Mouse (Mus musculus): ENCODE measurements around the gene Ifi202b. TPM values are rescaled to one million over a fixed set of nuclear protein-coding genes. Genes with fewer than 3 reads are reported as not detected.
A peak's percentile ranks its signal among the peaks of the same experiment; 100 is the strongest.
"Not testable (repeated sequence)": the region's sequence is repeated elsewhere in the genome, so short reads cannot be mapped to it uniquely, and the experiment has no call there.

Gene Ifi202b
- total RNA-seq (2014; rRNA removed), result not detected in 2 replicates
- polyA plus RNA-seq (2015; fragmentation: Nextera tagmentation; extraction: Ambion mirVana), result not detected in 2 replicates

DNA sequence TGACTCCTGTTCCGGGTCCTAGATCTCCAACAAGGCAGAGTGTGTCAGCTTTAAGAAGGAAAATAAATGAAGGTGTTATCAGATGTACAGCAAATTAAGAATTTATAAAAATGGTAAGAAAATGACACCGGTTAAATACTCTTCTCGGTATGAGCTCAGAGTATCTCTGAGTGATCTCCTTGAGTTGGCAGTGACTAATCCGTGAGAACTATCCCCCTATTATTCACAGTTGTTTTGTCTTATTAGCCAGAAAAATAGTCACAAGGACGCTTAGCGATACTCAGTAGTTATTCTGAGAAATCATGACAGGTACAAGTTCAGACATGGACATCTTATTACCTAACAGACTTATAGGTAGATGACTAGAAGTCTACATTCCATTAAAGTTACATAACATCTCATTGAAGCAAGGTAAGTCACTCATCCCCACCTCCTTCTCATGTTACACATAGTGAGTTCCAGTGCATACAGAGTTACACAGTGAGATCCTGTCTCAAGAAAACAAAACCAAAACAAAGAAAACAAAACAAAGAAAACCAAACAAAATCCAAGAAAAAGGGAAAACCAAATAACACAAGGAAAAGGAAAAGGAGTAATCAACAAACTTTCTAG, at the start of gene Ifi202b:
TSS of gene Ifi202b (minus strand) at position 51 of the 612 bp plus-strand sequence.
- not testable (repeated sequence) for H3K36me3 ChIP-seq (ENCODE audit: insufficient read depth, low read length); H3K4me2 ChIP-seq (ENCODE audit: low read depth, low read length, poor library complexity, severe bottlenecking); ATAC-seq (ENCODE audit: low FRiP score); DNase-seq (ENCODE audit: low spot score); H3K27me3 ChIP-seq (ENCODE audit: insufficient read depth, low read length); H3K9ac ChIP-seq (replicated peaks; ENCODE audit: low read length, poor library complexity, severe bottlenecking); H3K4me1 ChIP-seq (ENCODE audit: insufficient read depth, low read length); H3K4me3 ChIP-seq (ENCODE audit: low read depth, low read length); H3K9me3 ChIP-seq (ENCODE audit: low read length); H3K27ac ChIP-seq (ENCODE audit: low read depth, low read length)
- 84% methylated on average over 6 of the region's 6 CpGs for WGBS

DNA sequence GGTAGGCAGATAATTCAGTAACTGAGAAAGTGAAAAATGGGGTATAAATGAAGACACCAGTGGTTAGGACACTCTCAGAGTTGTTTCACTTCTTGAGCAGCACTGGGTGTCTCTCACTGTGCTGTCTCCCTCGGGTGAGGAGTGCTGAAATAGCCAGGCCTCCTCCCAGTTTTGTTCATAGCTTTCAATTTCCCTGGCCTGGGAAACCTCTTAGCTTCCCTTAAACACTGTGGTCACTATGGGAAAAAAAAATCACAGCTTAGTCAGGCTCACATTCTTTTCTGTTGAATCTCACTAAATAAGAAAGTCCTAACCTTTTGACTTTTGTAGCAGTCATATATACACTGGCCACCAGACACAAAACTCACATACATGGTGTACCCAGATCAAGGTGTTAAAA, 49.2 kb upstream of the Ifi202b start, which contains the start of gene Ifi205:
TSS of gene Ifi205 (minus strand) at position 113 of the 400 bp plus-strand sequence.
- no peak for ATAC-seq (ENCODE audit: low FRiP score)
- no peak within 1 kb of the TSS for H3K27ac ChIP-seq (ENCODE audit: low read depth, low read length)

DNA sequence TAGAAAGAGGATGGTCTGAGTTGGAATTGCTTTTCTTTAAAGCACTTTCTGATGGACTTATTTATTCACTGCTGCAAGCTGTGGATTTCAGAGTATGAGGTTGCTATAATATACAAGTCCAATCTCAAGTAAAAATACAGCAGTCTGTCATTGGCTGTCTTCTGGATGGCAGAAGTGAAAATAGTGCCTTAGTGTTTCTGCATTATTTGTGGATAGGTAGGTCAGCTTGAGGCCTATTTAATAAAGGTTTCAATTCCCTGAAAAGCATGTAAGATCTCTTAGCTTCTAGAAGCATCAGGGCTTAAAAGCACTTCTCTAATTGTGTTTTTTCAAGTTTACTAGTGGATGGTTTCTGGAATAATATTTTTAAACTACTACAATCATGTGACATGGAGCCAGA, 24.5 kb upstream of the Ifi202b start:
- DNase-seq (ENCODE audit: low spot score); ATAC-seq (ENCODE audit: low FRiP score): not testable (repeated sequence)

More for the DNA sequence above, 49.2 kb upstream of the Ifi202b start, which contains the start of gene Ifi205:
- TF ChIP-seq CTCF (IDR thresholded peaks at IDR 0.05), result no peak
- no peak within 1 kb of the TSS for H3K9ac ChIP-seq (replicated peaks; ENCODE audit: low read length, poor library complexity, severe bottlenecking)
- H3K4me3 ChIP-seq (ENCODE audit: low read depth, low read length), result no peak within 1 kb of the TSS
- 53% methylated on average over 1 of the region's 1 CpGs for WGBS
- no peaks in the 10 kb centered on the region for H3K4me1 ChIP-seq (ENCODE audit: insufficient read depth, low read length)
- DNase-seq (ENCODE audit: low spot score), result no peak
- H3K36me3 ChIP-seq (ENCODE audit: insufficient read depth, low read length), result no peaks in the 10 kb centered on the region
- no peak within 1 kb of the TSS for H3K4me2 ChIP-seq (ENCODE audit: low read depth, low read length, poor library complexity, severe bottlenecking)
- no peaks in the 10 kb centered on the region for H3K27me3 ChIP-seq (ENCODE audit: insufficient read depth, low read length)
- H3K9me3 ChIP-seq (ENCODE audit: low read length), result no peaks in the 10 kb centered on the region

DNA sequence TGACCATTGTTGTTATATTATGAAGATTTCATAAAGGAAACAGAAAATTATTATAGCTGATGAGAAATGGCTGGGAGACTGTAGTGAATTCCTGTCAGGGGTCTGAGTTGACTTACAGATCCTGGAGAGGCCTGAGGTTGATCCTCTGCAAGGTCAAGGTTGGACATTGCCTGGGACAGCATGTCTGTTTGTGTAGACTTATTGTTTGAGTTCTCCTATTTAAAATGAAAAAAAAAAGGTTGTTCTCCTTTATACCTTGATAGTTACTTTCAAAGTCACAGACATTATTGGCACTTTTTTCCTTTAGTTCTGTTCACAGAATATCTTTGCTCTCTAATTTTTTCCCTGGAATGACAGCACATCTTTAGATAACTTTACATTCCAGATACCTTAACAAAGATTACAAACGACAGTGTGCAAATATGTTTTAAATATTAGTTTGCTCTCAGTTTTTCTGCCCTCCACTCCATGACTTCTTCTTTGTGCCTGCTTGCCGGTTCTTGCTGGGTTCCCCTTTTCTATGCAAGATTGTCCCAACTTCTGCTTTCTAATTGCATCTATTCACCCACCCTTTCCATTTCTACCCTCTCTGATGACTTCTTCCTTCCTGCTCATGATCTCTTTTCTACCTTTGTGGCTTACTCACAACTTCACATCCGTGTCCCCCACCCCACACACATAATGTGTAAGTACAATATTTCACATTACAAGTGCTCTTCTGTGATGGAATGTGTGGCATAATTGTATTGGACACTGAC, 22.0 kb upstream of the Ifi202b start:
- not testable (repeated sequence) for H3K36me3 ChIP-seq (ENCODE audit: insufficient read depth, low read length); H3K4me1 ChIP-seq (ENCODE audit: insufficient read depth, low read length); H3K4me3 ChIP-seq (ENCODE audit: low read depth, low read length); H3K9ac ChIP-seq (replicated peaks; ENCODE audit: low read length, poor library complexity, severe bottlenecking); H3K27me3 ChIP-seq (ENCODE audit: insufficient read depth, low read length); H3K9me3 ChIP-seq (ENCODE audit: low read length); H3K4me2 ChIP-seq (ENCODE audit: low read depth, low read length, poor library complexity, severe bottlenecking); H3K27ac ChIP-seq (ENCODE audit: low read depth, low read length); DNase-seq (ENCODE audit: low spot score); ATAC-seq (ENCODE audit: low FRiP score)
- 86% methylated on average over 1 of the region's 3 CpGs for WGBS

More for the DNA sequence above, 24.5 kb upstream of the Ifi202b start:
- H3K27ac ChIP-seq (ENCODE audit: low read depth, low read length); H3K27me3 ChIP-seq (ENCODE audit: insufficient read depth, low read length); H3K4me2 ChIP-seq (ENCODE audit: low read depth, low read length, poor library complexity, severe bottlenecking); H3K9ac ChIP-seq (replicated peaks; ENCODE audit: low read length, poor library complexity, severe bottlenecking); H3K36me3 ChIP-seq (ENCODE audit: insufficient read depth, low read length); H3K4me3 ChIP-seq (ENCODE audit: low read depth, low read length); H3K4me1 ChIP-seq (ENCODE audit: insufficient read depth, low read length); H3K9me3 ChIP-seq (ENCODE audit: low read length): not testable (repeated sequence)

DNA sequence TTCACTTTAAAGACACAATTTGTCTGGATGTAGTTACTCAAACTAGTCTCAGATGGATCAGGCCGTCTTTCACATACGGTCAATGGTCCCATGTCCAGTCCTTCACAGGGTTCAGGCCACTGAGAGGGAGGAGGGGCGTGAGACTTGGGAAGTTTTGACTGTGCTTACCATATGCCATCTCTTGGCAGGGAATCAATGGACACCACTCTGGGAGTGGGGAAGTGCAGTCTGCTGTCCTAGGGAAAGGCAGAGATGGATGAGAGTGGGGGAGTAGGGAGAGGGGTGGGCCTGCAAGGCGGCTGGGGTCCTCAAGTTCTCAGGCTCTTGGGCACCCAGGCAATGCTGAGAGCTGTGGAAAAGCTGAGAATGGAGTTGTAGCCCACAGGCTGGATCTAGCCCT, 12.5 kb upstream of the Ifi202b start:
- ATAC-seq (ENCODE audit: low FRiP score), result peak; percentile 41; the same call in 1 of the 2 replicates
- H3K4me1 ChIP-seq (ENCODE audit: insufficient read depth, low read length), result no peaks in the 10 kb centered on the region
- no peak overlapping the region for H3K27ac ChIP-seq (ENCODE audit: low read depth, low read length)
- DNase-seq (ENCODE audit: low spot score), result peak; percentile 17
- H3K4me3 ChIP-seq (ENCODE audit: low read depth, low read length), result no peak overlapping the region
- H3K27me3 ChIP-seq (ENCODE audit: insufficient read depth, low read length), result no peaks in the 10 kb centered on the region
- TF ChIP-seq CTCF (IDR thresholded peaks at IDR 0.05), result no peak
- WGBS, result 90% methylated on average over 4 of the region's 4 CpGs
- no peaks in the 10 kb centered on the region for H3K36me3 ChIP-seq (ENCODE audit: insufficient read depth, low read length)
- H3K9me3 ChIP-seq (ENCODE audit: low read length), result no peaks in the 10 kb centered on the region
- no peak overlapping the region for H3K9ac ChIP-seq (replicated peaks; ENCODE audit: low read length, poor library complexity, severe bottlenecking)
- H3K4me2 ChIP-seq (ENCODE audit: low read depth, low read length, poor library complexity, severe bottlenecking), result no peak overlapping the region

DNA sequence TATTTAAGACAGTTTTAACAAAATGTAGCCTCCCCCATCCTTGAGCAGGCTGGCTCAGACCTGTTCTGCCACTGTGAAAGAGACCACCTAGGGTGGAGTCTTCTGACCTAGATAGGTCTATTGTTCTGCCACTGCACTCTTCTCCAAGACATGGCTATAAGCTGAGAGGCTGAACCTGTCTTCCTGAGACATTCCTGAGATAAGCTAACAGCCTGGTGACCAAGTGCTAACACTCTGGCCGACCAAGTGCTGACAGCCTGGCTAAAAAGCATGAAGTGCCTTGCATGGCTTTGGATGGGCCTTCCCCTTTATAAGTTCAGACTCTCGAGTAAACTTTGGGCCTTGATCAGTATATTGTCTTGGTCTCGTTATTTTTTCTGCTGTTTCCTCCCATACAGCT, 1.5 kb downstream of the Ifi202b start:
- not testable (repeated sequence) for DNase-seq (ENCODE audit: low spot score); H3K27ac ChIP-seq (ENCODE audit: low read depth, low read length); H3K4me1 ChIP-seq (ENCODE audit: insufficient read depth, low read length); H3K4me2 ChIP-seq (ENCODE audit: low read depth, low read length, poor library complexity, severe bottlenecking); ATAC-seq (ENCODE audit: low FRiP score); H3K9ac ChIP-seq (replicated peaks; ENCODE audit: low read length, poor library complexity, severe bottlenecking); H3K36me3 ChIP-seq (ENCODE audit: insufficient read depth, low read length); H3K4me3 ChIP-seq (ENCODE audit: low read depth, low read length); H3K27me3 ChIP-seq (ENCODE audit: insufficient read depth, low read length); H3K9me3 ChIP-seq (ENCODE audit: low read length)
- 60% methylated on average over 3 of the region's 3 CpGs for WGBS

All from midbrain, postnatal 0 days (tissue).